Mouse (Mus musculus) thymus, adult 2 months (tissue): ENCODE results near the gene Mfsd12.

Experiments
- CTCF ChIP-seq: fragments of 200-500 bp; IDR thresholded peaks from 2 replicates; pipeline ENCODE4 v1.5.1; 2012; ENCODE audit warnings: mild to moderate bottlenecking, control low read depth, low read length, moderate library complexity, borderline replicate concordance; ENCODE audit not compliant: control insufficient read depth, poor library complexity, insufficient read depth; ENCODE audit errors: extremely low read depth
- POLR2A ChIP-seq: fragments of 200-500 bp; IDR thresholded peaks from 2 replicates; pipeline ENCODE4 v1.6.1; 2012; ENCODE audit warnings: mild to moderate bottlenecking, low read length, control low read depth, moderate library complexity; ENCODE audit not compliant: control insufficient read depth, poor library complexity, insufficient read depth; ENCODE audit errors: extremely low read depth

- TF ChIP-seq POLR2A: no peak
- TF ChIP-seq CTCF: no peak
These were observed 27.3 kb downstream of the Mfsd12 start for GRCm38 (mm10) chr10:81384605-81384982.
